Comparison of ENCODE assay signal across 24 mouse cellular contexts in the genomic region with DNA sequence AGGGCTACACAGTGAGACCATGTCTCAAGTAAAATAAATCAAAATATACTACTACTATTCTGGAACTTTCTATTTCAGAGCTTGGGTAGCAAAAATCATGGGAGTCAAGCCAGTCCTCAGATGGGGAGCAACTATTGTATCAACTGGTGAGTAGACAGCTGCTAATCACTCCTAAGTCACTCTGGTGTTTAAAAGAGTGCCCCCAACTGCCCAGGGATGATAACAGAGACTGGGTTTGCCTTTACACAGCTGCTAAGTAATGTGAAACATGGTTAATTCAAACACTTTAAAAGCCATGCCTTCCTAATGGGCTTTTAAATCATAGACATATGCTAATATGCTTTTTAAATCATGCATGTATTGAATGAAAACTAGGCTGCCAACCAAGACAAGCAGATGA. TPM values are rescaled to one million over a fixed set of nuclear protein-coding genes. Genes with fewer than 3 reads are reported as not detected.
DNase-seq lines count a peak whose midpoint lies in the region; ATAC-seq and TF ChIP-seq lines count a peak whose summit lies in the region.
"Had no signal": no experiment of that assay in that cellular context is flagged by ENCODE, and none has a peak within 500 bp of the region (broad histone marks: within the 10 kb centered on the region; RNA-seq: fewer than 3 reads in every experiment).

No protein-coding gene starts in this region.

- peak; percentile 78 for TF ChIP-seq EP300 in liver, embryonic 14.5 days (IDR thresholded peaks at IDR 0.05; ENCODE audit: low read depth)
- TF ChIP-seq EP300 in heart, adult 2 months (IDR thresholded peaks at IDR 0.05; ENCODE audit: insufficient read depth, low read depth, low read length): no peak

- no peaks in the 10 kb centered on the region; the same call in 1 of the 2 replicates for H3K79me2 ChIP-seq in heart, adult 2 months (replicated peaks; ENCODE audit: control insufficient read depth, insufficient read depth, low read length)

- peak overlapping the region; percentile 94 for H3K4me2 ChIP-seq in liver, embryonic 14.5 days (ENCODE audit: low read depth)
- 0 out of 2 replicates have a peak overlapping the region, but pooled peaks have one; percentile 77 for H3K4me2 ChIP-seq in stomach, embryonic 16.5 days (ENCODE audit: low read depth, low read length)
- H3K4me2 ChIP-seq: heart, embryonic 12.5 days; hindbrain, embryonic 13.5 days; intestine, embryonic 15.5 days; limb, embryonic 12.5 days; lung, embryonic 14.5 days; midbrain, embryonic 12.5 days; neural tube, embryonic 13.5 days had no signal

- peak overlapping the region; percentile 96 for H3K4me3 ChIP-seq in megakaryocyte, embryonic 14.5 days (replicated peaks)
- H3K4me3 ChIP-seq in erythroblast, embryonic 14.5 days (replicated peaks): peak overlapping the region; percentile 87
- H3K4me3 ChIP-seq in liver, embryonic 14.5 days (ENCODE audit: insufficient read depth in 1 of 2, low read depth in 2 of 2, low read length in 2 of 2): peak overlapping the region in 1 of 2 experiments; percentile 95; a peak in 2 of 4 replicates
- H3K4me3 ChIP-seq in stomach, embryonic 16.5 days (replicated peaks; ENCODE audit: low read length): no peak overlapping the region
- no peak overlapping the region for H3K4me3 ChIP-seq in heart, adult 2 months
- H3K4me3 ChIP-seq: heart, embryonic 12.5 days; hindbrain, embryonic 13.5 days; intestine, embryonic 15.5 days; limb, embryonic 12.5 days; midbrain, embryonic 12.5 days; neural tube, embryonic 13.5 days had no signal

- H3K4me1 ChIP-seq in megakaryocyte, embryonic 14.5 days: peaks cover 73% of the 10 kb centered on the region
- H3K4me1 ChIP-seq in erythroblast, embryonic 14.5 days (ENCODE audit: control insufficient read depth): peaks cover 36% of the 10 kb centered on the region
- peaks cover 14 to 25% of the 10 kb centered on the region in 2 experiments for H3K4me1 ChIP-seq in liver, embryonic 14.5 days (replicated peaks; ENCODE audit: control insufficient read depth in 2 of 2, insufficient read depth in 2 of 2, low read length in 1 of 2)
- 0 out of 2 replicates have a peak, but pooled peaks cover 5% of the 10 kb centered on the region for H3K4me1 ChIP-seq in stomach, embryonic 16.5 days (ENCODE audit: control insufficient read depth, insufficient read depth, low read length)
- 0 out of 2 replicates have a peak, but pooled peaks cover 1% of the 10 kb centered on the region for H3K4me1 ChIP-seq in heart, adult 2 months (ENCODE audit: control insufficient read depth, insufficient read depth, low read length)
- H3K4me1 ChIP-seq: intestine, embryonic 15.5 days; limb, embryonic 12.5 days; midbrain, embryonic 12.5 days had no signal

- H3K36me3 ChIP-seq in megakaryocyte, embryonic 14.5 days (replicated peaks; ENCODE audit: low read length): peaks cover 53% of the 10 kb centered on the region
- peaks cover 25% of the 10 kb centered on the region for H3K36me3 ChIP-seq in erythroblast, embryonic 14.5 days (ENCODE audit: control insufficient read depth)
- no peaks in the 10 kb centered on the region for H3K36me3 ChIP-seq in liver, embryonic 14.5 days (replicated peaks; ENCODE audit: control insufficient read depth, insufficient read depth, low read depth)
- H3K36me3 ChIP-seq in stomach, embryonic 16.5 days (ENCODE audit: control insufficient read depth, insufficient read depth, low read length): no peaks in the 10 kb centered on the region
- H3K36me3 ChIP-seq in heart, adult 2 months (ENCODE audit: control insufficient read depth, insufficient read depth, low read length): no peaks in the 10 kb centered on the region
- H3K36me3 ChIP-seq: heart, embryonic 12.5 days; hindbrain, embryonic 13.5 days; limb, embryonic 12.5 days; midbrain, embryonic 12.5 days; neural tube, embryonic 13.5 days had no signal

- H3K27ac ChIP-seq in liver, embryonic 14.5 days: peak overlapping the region; percentile 9
- H3K27ac ChIP-seq in stomach, embryonic 16.5 days (ENCODE audit: low read length): no peak overlapping the region
- H3K27ac ChIP-seq in heart, adult 2 months: no peak overlapping the region
- H3K27ac ChIP-seq: hindbrain, embryonic 13.5 days; intestine, embryonic 15.5 days; limb, embryonic 12.5 days; midbrain, embryonic 12.5 days; neural tube, embryonic 13.5 days had no signal

- no peaks in the 10 kb centered on the region for H3K27me3 ChIP-seq in megakaryocyte, embryonic 14.5 days (replicated peaks)
- no peaks in the 10 kb centered on the region for H3K27me3 ChIP-seq in erythroblast, embryonic 14.5 days (ENCODE audit: control insufficient read depth)
- no peaks in the 10 kb centered on the region for H3K27me3 ChIP-seq in liver, embryonic 14.5 days (ENCODE audit: control insufficient read depth, insufficient read depth, low read length)
- H3K27me3 ChIP-seq in stomach, embryonic 16.5 days (ENCODE audit: control insufficient read depth, insufficient read depth, low read length): no peaks in the 10 kb centered on the region
- no peaks in the 10 kb centered on the region for H3K27me3 ChIP-seq in heart, adult 2 months (ENCODE audit: control insufficient read depth, insufficient read depth, low read length)
- H3K27me3 ChIP-seq: heart, embryonic 12.5 days; intestine, embryonic 15.5 days had no signal

- TF ChIP-seq CTCF in liver, embryonic 14.5 days (IDR thresholded peaks at IDR 0.05; ENCODE audit: low read depth): no peak; the same call in 1 of the 2 replicates
- no peak for TF ChIP-seq CTCF in heart, adult 2 months (IDR thresholded peaks at IDR 0.05)

- intact Hi-C loops in heart, adult 2 months (cut with DNase I): no loop called here

- no peak for TF ChIP-seq POLR2A in heart, adult 2 months (IDR thresholded peaks at IDR 0.05; ENCODE audit: insufficient read depth, low read depth, low read length)

- peak; percentile 54 to 65 (median 60) for DNase-seq in liver, embryonic 14.5 days (ENCODE audit: low read depth in 3 of 3, low spot score in 3 of 3)
- no peak for DNase-seq in gastrocnemius, adult 18-20 months (ENCODE audit: low spot score)
- no peak for DNase-seq in heart, adult 2 months
- DNase-seq in left cerebral cortex, adult 8-10 months (ENCODE audit: low spot score in 2 of 2): no peak
- DNase-seq: adrenal gland, adult 2 months; gastrocnemius, postnatal 36 days; kidney, adult 9 months; kidney, postnatal 25 days; lung, embryonic 14.5 days; lung, postnatal 36 days; right cerebral cortex, adult 18-20 months; thymus, adult 18-20 months; thymus, postnatal 4 days had no signal

- ATAC-seq in megakaryocyte, adult 5-6 weeks (ENCODE audit: poor library complexity, severe bottlenecking): no peak
- peak; percentile 76 for ATAC-seq in liver, embryonic 14.5 days (ENCODE audit: insufficient read depth)
- no peak for ATAC-seq in stomach, embryonic 16.5 days (ENCODE audit: insufficient read depth, low FRiP score)
- ATAC-seq: forebrain, embryonic 16.5 days; intestine, embryonic 15.5 days had no signal

- peak overlapping the region; percentile 57 for H3K9ac ChIP-seq in liver, embryonic 14.5 days (replicated peaks)
- H3K9ac ChIP-seq in stomach, embryonic 16.5 days (ENCODE audit: low read length): no peak overlapping the region
- H3K9ac ChIP-seq in heart, adult 2 months (ENCODE audit: low read depth, low read length): no peak overlapping the region
- H3K9ac ChIP-seq: heart, embryonic 12.5 days; hindbrain, embryonic 13.5 days; intestine, embryonic 15.5 days; limb, embryonic 12.5 days; lung, embryonic 14.5 days; midbrain, embryonic 12.5 days; neural tube, embryonic 13.5 days had no signal

- peaks cover 3% of the 10 kb centered on the region; the same call in 1 of the 2 replicates for H3K9me3 ChIP-seq in megakaryocyte, embryonic 14.5 days
- peaks cover 3% of the 10 kb centered on the region for H3K9me3 ChIP-seq in erythroblast, embryonic 14.5 days (ENCODE audit: control insufficient read depth, low read length)
- H3K9me3 ChIP-seq in liver, embryonic 14.5 days (ENCODE audit: control insufficient read depth, low read length): no peaks in the 10 kb centered on the region
- H3K9me3 ChIP-seq in stomach, embryonic 16.5 days (replicated peaks; ENCODE audit: control insufficient read depth, low read length): no peaks in the 10 kb centered on the region
- H3K9me3 ChIP-seq: heart, embryonic 12.5 days; hindbrain, embryonic 13.5 days; intestine, embryonic 15.5 days; limb, embryonic 12.5 days; midbrain, embryonic 12.5 days; neural tube, embryonic 13.5 days had no signal

RNA-seq across cellular contexts. Expression of gene Stx11, which starts 1.9 kb away (rescaled TPM):
- 35.2 and 81.5 TPM in 2 replicates for polyA plus RNA-seq in megakaryocyte, embryonic 14.5 days (2012; ENCODE audit: insufficient read depth, low replicate concordance)
- total RNA-seq in megakaryocyte, adult 5-6 weeks (2015): 41.9 and 44.6 TPM in 2 replicates
- 36.0 and 46.8 TPM in 2 replicates for total RNA-seq in megakaryocyte, adult 5-6 weeks (2017)
- 0.52 and 1.2 TPM in 2 replicates for polyA plus RNA-seq in erythroblast, embryonic 14.5 days (2012)
- polyA plus RNA-seq in liver, embryonic 14.5 days (2012; rRNA removed): 5.7 and 6.1 TPM in 2 replicates
- polyA plus RNA-seq in liver, embryonic 14.5 days (2014; fragmentation: Nextera tagmentation; extraction: Ambion mirVana): 12.3 and 13.1 TPM in 2 replicates
- polyA plus RNA-seq in stomach, embryonic 16.5 days (2015; fragmentation: Nextera tagmentation; extraction: Ambion mirVana): 7.0 and 9.3 TPM in 2 replicates
- under 1 TPM; 0.46 to 0.47 TPM for total RNA-seq in gastrocnemius, adult 18-20 months (2021)
- total RNA-seq in heart, adult 2 months (2021): 1 to 10 TPM; 2.7 to 4.0 TPM
- polyA plus RNA-seq in heart, adult 2 months (2012; rRNA removed): 1.7 and 2.2 TPM in 2 replicates
- total RNA-seq in left cerebral cortex, adult 8-10 months (2022): under 1 TPM in 2 of 4 experiments, not detected in 2; 0.25 to 0.41 TPM

RNA-seq across cellular contexts. Expression of gene Sf3b5, which starts 42.9 kb away (rescaled TPM):
- 87.2 and 216 TPM in 2 replicates for polyA plus RNA-seq in megakaryocyte, embryonic 14.5 days (2012; ENCODE audit: insufficient read depth, low replicate concordance)
- 14.0 and 17.0 TPM in 2 replicates for total RNA-seq in megakaryocyte, adult 5-6 weeks (2015)
- total RNA-seq in megakaryocyte, adult 5-6 weeks (2017): 15.4 and 15.8 TPM in 2 replicates
- polyA plus RNA-seq in erythroblast, embryonic 14.5 days (2012): 9.0 and 10.6 TPM in 2 replicates
- polyA plus RNA-seq in liver, embryonic 14.5 days (2012; rRNA removed): 22.5 and 27.8 TPM in 2 replicates
- polyA plus RNA-seq in liver, embryonic 14.5 days (2014; fragmentation: Nextera tagmentation; extraction: Ambion mirVana): 23.1 and 24.9 TPM in 2 replicates
- polyA plus RNA-seq in stomach, embryonic 16.5 days (2015; fragmentation: Nextera tagmentation; extraction: Ambion mirVana): 31.3 and 33.4 TPM in 2 replicates
- 1 to 10 TPM; 5.2 to 5.7 TPM for total RNA-seq in gastrocnemius, adult 18-20 months (2021)
- total RNA-seq in heart, adult 2 months (2021): 1 to 10 TPM; 6.6 to 7.4 TPM
- polyA plus RNA-seq in heart, adult 2 months (2012; rRNA removed): 9.9 and 14.8 TPM in 2 replicates
- 1 to 10 TPM; 7.0 to 9.2 (median 7.8) TPM for total RNA-seq in left cerebral cortex, adult 8-10 months (2022)

Comparison
In these comparisons a context has a peak if more than half of its experiments do, and no peak if none do; other contexts are left out.
1. H3K4me3 ChIP-seq: peak in megakaryocyte, embryonic 14.5 days (single experiment) and erythroblast, embryonic 14.5 days (single experiment); none in stomach, embryonic 16.5 days (single experiment) and heart, adult 2 months (single experiment).
2. DNase-seq: peak in liver, embryonic 14.5 days (3 of 3); none in gastrocnemius, adult 18-20 months (single experiment), heart, adult 2 months (0 of 2) and left cerebral cortex, adult 8-10 months (0 of 2).